Mouse (Mus musculus) embryonic fibroblast, embryonic 13.5 days (primary cell): ENCODE measurements at regions not wholly inside any gene's neighbourhood (a gene's known extent, or its start where the extent isn't known, plus 50 kb on each side); places are given as distances from the start of the nearest gene placed in this dataset.

Experiments used
- CTCF ChIP-seq: IDR thresholded peaks from 2 replicates; pipeline ENCODE4 v1.5.1; 2011; ENCODE audit warnings: mild to moderate bottlenecking, control low read depth, low read length, moderate library complexity, borderline replicate concordance; ENCODE audit not compliant: insufficient read depth
- POLR2A ChIP-seq: IDR thresholded peaks from 2 replicates; pipeline ENCODE4 v1.6.1; 2011; ENCODE audit warnings: low read depth, mild to moderate bottlenecking, control low read depth, low read length, moderate library complexity

- TF ChIP-seq CTCF (no peak), POLR2A (no peak)
Observed at GRCm38 (mm10) chrX:47641191-47641590, 251.6 kb downstream of the Smarca1 start.
